ENCODE assay signal across 38 mouse cellular contexts in the genomic region with DNA sequence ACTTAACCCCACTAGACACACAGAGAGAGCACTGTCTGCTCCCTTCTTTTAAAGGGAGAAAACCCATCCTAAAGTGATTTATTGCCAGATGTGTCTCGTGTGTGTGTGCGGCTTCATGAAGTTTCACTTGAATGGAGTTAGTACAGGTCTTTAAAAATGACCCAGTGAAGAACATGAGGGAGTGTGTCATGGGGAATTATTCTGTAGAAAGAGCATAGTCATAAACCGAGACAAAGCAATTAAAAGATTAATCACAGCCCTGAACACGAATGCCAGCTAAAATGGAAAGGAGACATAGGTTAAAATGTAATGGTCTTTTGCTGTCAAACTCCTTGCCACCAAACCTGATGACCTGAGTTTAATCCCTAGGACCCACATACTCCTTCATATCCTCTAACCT. TPM values are rescaled to one million over a fixed set of nuclear protein-coding genes. Genes with fewer than 3 reads are reported as not detected.
"Had no signal": no experiment of that assay in that cellular context is flagged by ENCODE, and none has a peak within 500 bp of the region (broad histone marks: within the 10 kb centered on the region; RNA-seq: fewer than 3 reads in every experiment).

No protein-coding gene starts in this region.

- H3K4me2 ChIP-seq: heart, embryonic 12.5 days; hindbrain, embryonic 12.5 days; hindbrain, embryonic 14.5 days; kidney, embryonic 15.5 days; limb, embryonic 12.5 days; liver, embryonic 11.5 days; liver, embryonic 13.5 days; liver, embryonic 15.5 days had no signal

- H3K4me3 ChIP-seq: heart, adult 2 months; heart, embryonic 12.5 days; hindbrain, embryonic 10.5 days; hindbrain, embryonic 12.5 days; kidney, embryonic 15.5 days; limb, embryonic 10.5 days; limb, embryonic 12.5 days; liver, embryonic 13.5 days; liver, embryonic 15.5 days had no signal

- DNase-seq: gastrocnemius, postnatal 14 days; gastrocnemius, postnatal 36 days; heart, adult 11 months; heart, adult 2 months; heart, postnatal 10 days; heart, postnatal 4 days; kidney, adult 11 months; kidney, adult 2 months; kidney, adult 9 months; kidney, postnatal 14 days; kidney, postnatal 36 days; layer of hippocampus, adult 9-11 months; layer of hippocampus, postnatal 36 days; liver; liver, embryonic 13.5 days had no signal

- H3K9ac ChIP-seq: heart, embryonic 12.5 days; hindbrain, embryonic 12.5 days; hindbrain, embryonic 14.5 days; kidney, embryonic 15.5 days; limb, embryonic 12.5 days; liver, embryonic 13.5 days; liver, embryonic 15.5 days had no signal

- H3K27me3 ChIP-seq: heart, embryonic 12.5 days; hindbrain, embryonic 12.5 days; kidney, embryonic 15.5 days; limb, embryonic 12.5 days; liver, embryonic 13.5 days; liver, embryonic 15.5 days had no signal

- H3K27ac ChIP-seq: heart, adult 2 months; hindbrain, embryonic 10.5 days; hindbrain, embryonic 12.5 days; hindbrain, embryonic 14.5 days; kidney, embryonic 15.5 days; kidney, postnatal 0 days; limb, embryonic 10.5 days; limb, embryonic 12.5 days; liver, embryonic 13.5 days; liver, embryonic 15.5 days had no signal

- H3K4me1 ChIP-seq: heart, embryonic 12.5 days; hindbrain, embryonic 10.5 days; hindbrain, embryonic 12.5 days; kidney, embryonic 15.5 days; limb, embryonic 10.5 days; limb, embryonic 12.5 days; liver, embryonic 13.5 days; liver, embryonic 15.5 days had no signal

- H3K36me3 ChIP-seq: heart, embryonic 12.5 days; hindbrain, embryonic 10.5 days; hindbrain, embryonic 12.5 days; kidney, embryonic 15.5 days; limb, embryonic 10.5 days; limb, embryonic 12.5 days; liver, embryonic 13.5 days; liver, embryonic 15.5 days had no signal

- ATAC-seq: hindbrain, embryonic 16.5 days had no signal

- H3K9me3 ChIP-seq: heart, embryonic 12.5 days; hindbrain, embryonic 10.5 days; hindbrain, embryonic 12.5 days; kidney, embryonic 15.5 days; limb, embryonic 10.5 days; limb, embryonic 12.5 days; liver, embryonic 13.5 days; liver, embryonic 15.5 days had no signal

RNA-seq across cellular contexts. Expression of gene Ceacam18, which starts 0.6 kb away (rescaled TPM):
- total RNA-seq: gastrocnemius, adult 18-20 months; gastrocnemius, adult 8-10 months; gastrocnemius, postnatal 14 days; gastrocnemius, postnatal 36 days; heart, adult 2 months; heart, postnatal 10 days; heart, postnatal 25 days; heart, postnatal 4 days; left cerebral cortex, adult 18-20 months; left cerebral cortex, adult 8-10 months; left cerebral cortex, postnatal 36 days had no signal
- polyA plus RNA-seq: gonadal fat pad, adult 2 months; heart, adult 2 months; heart, embryonic 12.5 days; heart, embryonic 14.5 days; hindbrain, embryonic 10.5 days; hindbrain, embryonic 12.5 days; hindbrain, embryonic 14.5 days; kidney, adult 2 months; kidney, embryonic 15.5 days; kidney, postnatal 0 days; limb, embryonic 10.5 days; limb, embryonic 12.5 days; limb, embryonic 14.5 days; liver, embryonic 11.5 days; liver, embryonic 13.5 days had no signal

RNA-seq across cellular contexts. Expression of gene Zfp819, which starts 27.0 kb away (rescaled TPM):
- total RNA-seq: gastrocnemius, adult 18-20 months; gastrocnemius, adult 8-10 months; gastrocnemius, postnatal 14 days; gastrocnemius, postnatal 36 days; heart, adult 2 months; heart, postnatal 10 days; heart, postnatal 25 days; heart, postnatal 4 days; left cerebral cortex, postnatal 10 days had no signal
- polyA plus RNA-seq: heart, adult 2 months; heart, embryonic 12.5 days; heart, embryonic 14.5 days; heart, embryonic 16.5 days; kidney, adult 2 months; kidney, embryonic 15.5 days; large intestine, adult 2 months; liver, embryonic 13.5 days; liver, embryonic 15.5 days had no signal
